Mouse (Mus musculus) mouse trophoblast stem cell (cell line): ENCODE data around the gene Kremen1.

ENCODE experiments used
- in situ Hi-C, 2 experiments: fragments of 300-500 bp; cut with MseI, MboI; formaldehyde crosslinking; loops; 2 replicates in 1 of 2; 3 replicates in 1 of 2; pipeline ENCODE4 v1.15.1; 2025

The Kremen1 gene

GRCm38 (mm10) chr11:5175866-5176265 lies 85.5 kb downstream of the Kremen1 start:
- in situ Hi-C loops: no loop called here

GRCm38 (mm10) chr11:5175141-5175540 lies 86.2 kb downstream of the Kremen1 start:
- in situ Hi-C loops: no loop called here

- in situ Hi-C loops: no loop called here
These were observed 88.5 kb downstream of the Kremen1 start for GRCm38 (mm10) chr11:5172861-5173260.

- in situ Hi-C loops: no loop called here
These were observed 94.0 kb downstream of the Kremen1 start for GRCm38 (mm10) chr11:5167311-5167710.

GRCm38 (mm10) chr11:5165471-5165916 lies 95.9 kb downstream of the Kremen1 start:
- in situ Hi-C loops: no loop called here

- in situ Hi-C loops: no loop called here
These were observed 97.0 kb downstream of the Kremen1 start for GRCm38 (mm10) chr11:5164310-5164709.

- in situ Hi-C loops: no loop called here
These were observed 97.9 kb downstream of the Kremen1 start for GRCm38 (mm10) chr11:5163421-5163820.

- in situ Hi-C loops: no loop called here
These were observed 100.5 kb downstream of the Kremen1 start for GRCm38 (mm10) chr11:5160722-5161485.

- in situ Hi-C loops: no loop called here
These were observed 103.3 kb downstream of the Kremen1 start for GRCm38 (mm10) chr11:5158056-5158455.

GRCm38 (mm10) chr11:5154961-5155805 lies 106.2 kb downstream of the Kremen1 start:
- in situ Hi-C loops: no loop called here

- in situ Hi-C loops: no loop called here
These were observed 109.5 kb downstream of the Kremen1 start, which contains the start of gene Emid1 for GRCm38 (mm10) chr11:5151680-5152337. Gene Emid1 (minus strand): TSS chr11:5152257.

GRCm38 (mm10) chr11:5151247-5151630 lies 110.1 kb downstream of the Kremen1 start:
- in situ Hi-C loops: no loop called here

GRCm38 (mm10) chr11:5150416-5151246 lies 110.7 kb downstream of the Kremen1 start:
- in situ Hi-C loops: no loop called here

GRCm38 (mm10) chr11:5149955-5150354 lies 111.4 kb downstream of the Kremen1 start:
- in situ Hi-C loops: no loop called here

GRCm38 (mm10) chr11:5149249-5149648 lies 112.1 kb downstream of the Kremen1 start:
- in situ Hi-C loops: no loop called here

GRCm38 (mm10) chr11:5145600-5145999 lies 115.8 kb downstream of the Kremen1 start:
- in situ Hi-C loops: no loop called here

- in situ Hi-C loops: no loop called here
These were observed 119.4 kb downstream of the Kremen1 start for GRCm38 (mm10) chr11:5141965-5142364.
